Comparison of ENCODE assay signal across 9 mouse cellular contexts in the genomic region with DNA sequence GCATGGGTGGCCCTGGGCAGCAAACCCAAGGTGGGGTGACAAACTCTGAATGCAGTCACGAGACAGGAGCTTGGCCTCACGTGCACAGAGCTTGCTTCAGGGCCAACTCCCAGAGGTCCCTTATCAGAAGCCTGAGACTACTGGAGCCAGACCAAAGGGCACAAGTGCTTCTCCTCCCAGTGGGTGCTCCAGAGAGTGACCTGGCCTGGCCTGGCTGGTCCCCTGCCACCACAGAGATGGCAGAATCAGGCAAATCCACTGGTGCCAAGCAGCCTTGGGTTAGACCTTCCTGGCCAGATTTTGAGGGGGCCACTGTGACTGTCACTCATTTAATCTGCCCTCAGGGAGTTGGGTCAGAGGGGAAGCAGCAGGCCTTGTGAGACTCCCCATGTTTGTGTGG. TPM values are rescaled to one million over a fixed set of nuclear protein-coding genes. Genes with fewer than 3 reads are reported as not detected.
A peak's percentile ranks its signal among the peaks of the same experiment; 100 is the strongest.
DNase-seq lines count a peak whose midpoint lies in the region; ATAC-seq and TF ChIP-seq lines count a peak whose summit lies in the region.
"Had no signal": no experiment of that assay in that cellular context is flagged by ENCODE, and none has a peak within 500 bp of the region (broad histone marks: within the 10 kb centered on the region; RNA-seq: fewer than 3 reads in every experiment).

No protein-coding gene starts in this region.

- no peak for TF ChIP-seq POLR2A in kidney, adult 2 months (IDR thresholded peaks at IDR 0.05; ENCODE audit: low read depth, low read length)
- TF ChIP-seq POLR2A in spleen, adult 2 months (IDR thresholded peaks at IDR 0.05; ENCODE audit: low read depth, low read length), result no peak

- H3K27ac ChIP-seq in kidney, adult 2 months (ENCODE audit: insufficient read depth, low read depth, low read length), result no peak overlapping the region
- peak overlapping the region; percentile 34; the same call in 1 of the 2 replicates for H3K27ac ChIP-seq in limb, embryonic 10.5 days
- H3K27ac ChIP-seq in spleen, adult 2 months (ENCODE audit: insufficient read depth, low read length), result peak overlapping the region; percentile 13; the same call in 1 of the 2 replicates
- H3K27ac ChIP-seq: neural tube, embryonic 12.5 days had no signal

- ATAC-seq in CD4-positive, CD25-positive, alpha-beta regulatory T cell, adult 4 months, result no peak

- H3K36me3 ChIP-seq in kidney, adult 2 months (ENCODE audit: control insufficient read depth, insufficient read depth, low read length), result no peaks in the 10 kb centered on the region
- no peaks in the 10 kb centered on the region for H3K36me3 ChIP-seq in limb, embryonic 10.5 days
- H3K36me3 ChIP-seq in spleen, adult 2 months (ENCODE audit: control insufficient read depth, insufficient read depth, low read length), result no peaks in the 10 kb centered on the region
- H3K36me3 ChIP-seq: neural tube, embryonic 12.5 days had no signal

- TF ChIP-seq CTCF in kidney, adult 2 months (conservative IDR thresholded peaks at IDR 0.05; ENCODE audit: insufficient read depth, insufficient read length, low read depth, low read length), result no peak
- no peak for TF ChIP-seq CTCF in spleen, adult 2 months (IDR thresholded peaks at IDR 0.05; ENCODE audit: extremely low read depth, insufficient read depth, insufficient read length, insufficient replicate concordance)

- 53% methylated on average over 2 of the region's 2 CpGs for WGBS in kidney, adult 2 months
- WGBS in limb, embryonic 10.5 days, result 81% methylated on average over 2 of the region's 2 CpGs
- 73% methylated on average over 2 of the region's 2 CpGs for WGBS in spleen, adult 2 months

- DNase-seq in kidney, adult 2 months, result peak; percentile 32
- DNase-seq in kidney, postnatal 4 days, result no peak
- peak; percentile 71 to 76 for DNase-seq in heart, adult 18-20 months
- DNase-seq in limb, embryonic 10.5 days (ENCODE audit: low spot score), result no peak
- DNase-seq in spleen, adult 2 months (ENCODE audit: low read depth in 1 of 2, low spot score in 2 of 2), result no peak
- DNase-seq in cerebellum, adult 9-10 months, result no peak
- no peak for DNase-seq in layer of hippocampus, adult 9-10 months (ENCODE audit: low spot score)

- no peaks in the 10 kb centered on the region for H3K27me3 ChIP-seq in kidney, adult 2 months (replicated peaks; ENCODE audit: control insufficient read depth, insufficient read depth, low read length)
- no peaks in the 10 kb centered on the region for H3K27me3 ChIP-seq in limb, embryonic 10.5 days (ENCODE audit: low read depth, poor library complexity, severe bottlenecking)
- no peaks in the 10 kb centered on the region for H3K27me3 ChIP-seq in spleen, adult 2 months (ENCODE audit: control insufficient read depth, insufficient read depth, low read length)
- H3K27me3 ChIP-seq: neural tube, embryonic 12.5 days had no signal

- no peaks in the 10 kb centered on the region for H3K9me3 ChIP-seq in limb, embryonic 10.5 days (replicated peaks)
- H3K9me3 ChIP-seq: neural tube, embryonic 12.5 days had no signal

- H3K4me1 ChIP-seq in kidney, adult 2 months (ENCODE audit: control insufficient read depth, insufficient read depth, low read length), result 0 out of 2 replicates have a peak, but pooled peaks cover 4% of the 10 kb centered on the region
- peaks cover 21% of the 10 kb centered on the region for H3K4me1 ChIP-seq in limb, embryonic 10.5 days
- no peaks in the 10 kb centered on the region for H3K4me1 ChIP-seq in spleen, adult 2 months (ENCODE audit: control insufficient read depth, insufficient read depth, insufficient read length)
- H3K4me1 ChIP-seq: neural tube, embryonic 12.5 days had no signal

- no peak overlapping the region for H3K4me3 ChIP-seq in kidney, adult 2 months (ENCODE audit: insufficient read depth, low read depth, low read length)
- no peak overlapping the region for H3K4me3 ChIP-seq in limb, embryonic 10.5 days
- no peak overlapping the region for H3K4me3 ChIP-seq in spleen, adult 2 months (ENCODE audit: extremely low read depth, insufficient read depth, insufficient read length)
- H3K4me3 ChIP-seq: neural tube, embryonic 12.5 days had no signal

RNA-seq across cellular contexts. Expression of gene Asprv1, which starts 8.5 kb away (rescaled TPM):
- 0.10 and 0.33 TPM in 2 replicates for polyA plus RNA-seq in kidney, adult 2 months (2012; rRNA removed)
- total RNA-seq in heart, adult 18-20 months (2021), result not detected
- polyA plus RNA-seq in limb, embryonic 10.5 days (2016; fragmentation: Nextera tagmentation; extraction: Ambion mirVana), result 0.87 and 1.6 TPM in 2 replicates
- 2.5 and 3.2 TPM in 2 replicates for polyA plus RNA-seq in spleen, adult 2 months (2012; rRNA removed)
- under 1 TPM in 1 of 2 experiments, not detected in 1; 0.20 TPM for polyA plus RNA-seq in CD4-positive, CD25-positive, alpha-beta regulatory T cell, adult 4 months (2017; shearing (Covaris generic))

RNA-seq across cellular contexts. Expression of gene Mxd1, which starts 32.5 kb away (rescaled TPM):
- 8.7 and 9.9 TPM in 2 replicates for polyA plus RNA-seq in kidney, adult 2 months (2012; rRNA removed)
- 1 to 10 TPM; 6.2 to 6.5 TPM for total RNA-seq in heart, adult 18-20 months (2021)
- polyA plus RNA-seq in limb, embryonic 10.5 days (2016; fragmentation: Nextera tagmentation; extraction: Ambion mirVana), result 8.6 and 13.5 TPM in 2 replicates
- 21.6 and 24.0 TPM in 2 replicates for polyA plus RNA-seq in spleen, adult 2 months (2012; rRNA removed)
- 10 to 100 TPM; 17.8 to 21.8 TPM for polyA plus RNA-seq in CD4-positive, CD25-positive, alpha-beta regulatory T cell, adult 4 months (2017; shearing (Covaris generic))

RNA-seq across cellular contexts. Expression of gene Snrnp27, which starts 47.8 kb away (rescaled TPM):
- polyA plus RNA-seq in kidney, adult 2 months (2012; rRNA removed), result 14.6 and 21.0 TPM in 2 replicates
- total RNA-seq in heart, adult 18-20 months (2021), result 10 to 100 TPM; 47.7 to 48.7 TPM
- 129 and 133 TPM in 2 replicates for polyA plus RNA-seq in limb, embryonic 10.5 days (2016; fragmentation: Nextera tagmentation; extraction: Ambion mirVana)
- polyA plus RNA-seq in spleen, adult 2 months (2012; rRNA removed), result 4.4 and 4.5 TPM in 2 replicates
- polyA plus RNA-seq in CD4-positive, CD25-positive, alpha-beta regulatory T cell, adult 4 months (2017; shearing (Covaris generic)), result 100 to 1,000 TPM; 100 to 121 TPM

Comparison
In these comparisons a context has a peak if more than half of its experiments do, and no peak if none do; other contexts are left out.
1. DNase-seq: peak in kidney, adult 2 months (single experiment) and heart, adult 18-20 months (2 of 2); none in kidney, postnatal 4 days (0 of 2), limb, embryonic 10.5 days (single experiment), spleen, adult 2 months (0 of 2), cerebellum, adult 9-10 months (single experiment) and layer of hippocampus, adult 9-10 months (single experiment).